Mouse (Mus musculus) CH12.LX (cell line): Measurements from ENCODE around the gene Uvrag. TPM values are rescaled to one million over a fixed set of nuclear protein-coding genes. Genes with fewer than 3 reads are reported as not detected.

Experiments
- DNase-seq: peaks from one replicate; pipeline ENCODE4 v3.0.0-alpha.2; 2013; ENCODE audit errors: extremely low read depth
- H3K27ac ChIP-seq: 2 replicates; pipeline ENCODE4 v1.5.1; 2012; ENCODE audit warnings: low read depth, mild to moderate bottlenecking, control low read depth, moderate library complexity; ENCODE audit not compliant: insufficient read depth
- H3K27me3 ChIP-seq: replicated peaks from 2 replicates; pipeline ENCODE3; 2012; ENCODE audit warnings: inconsistent platforms
- H3K36me3 ChIP-seq, 2 experiments: replicated peaks in 1 of 2; 2 replicates each; pipeline versions ENCODE3 to v1.6.1; 2012; ENCODE audit warnings: inconsistent platforms in 1 of 2, low read length in 1 of 2, mild to moderate bottlenecking in 1 of 2, mixed read lengths in 1 of 2, moderate library complexity in 1 of 2; ENCODE audit not compliant: control insufficient read depth in 1 of 2, insufficient read depth in 1 of 2
- H3K4me1 ChIP-seq, 2 experiments: 2 replicates each; pipeline ENCODE4 v1.6.1; 2012; ENCODE audit warnings: inconsistent platforms in 1 of 2, moderate library complexity in 1 of 2; ENCODE audit not compliant: insufficient read depth in 2 of 2, control insufficient read depth in 1 of 2
- H3K4me2 ChIP-seq: 2 replicates; pipeline ENCODE4 v1.6.1; 2012; ENCODE audit warnings: low read depth, mild to moderate bottlenecking, control low read depth; ENCODE audit not compliant: poor library complexity, insufficient read depth, severe bottlenecking
- H3K4me3 ChIP-seq, 3 experiments: fragments of 150-350 bp in 1 of 3; sonication (generic) in 1 of 3; replicated peaks in 1 of 3; 2 replicates each; pipeline versions ENCODE3 to v1.5.1; 2011 to 2012; ENCODE audit warnings: low read depth in 2 of 3, low read length in 2 of 3, mild to moderate bottlenecking in 2 of 3, moderate library complexity in 2 of 3, control low read depth in 1 of 3, improper control_type of control experiment in 1 of 3, inconsistent platforms in 1 of 3, mixed read lengths in 1 of 3; ENCODE audit not compliant: poor library complexity in 1 of 3
- H3K79me2 ChIP-seq: replicated peaks from 2 replicates; pipeline ENCODE4 v1.6.1; 2012; ENCODE audit warnings: mild to moderate bottlenecking, moderate library complexity; ENCODE audit not compliant: control insufficient read depth, poor library complexity, insufficient read depth, severe bottlenecking; ENCODE audit errors: extremely low read depth
- H3K9ac ChIP-seq: 2 replicates; pipeline ENCODE4 v1.6.1; 2012; ENCODE audit warnings: low read depth, mild to moderate bottlenecking, control low read depth, moderate library complexity; ENCODE audit not compliant: insufficient read depth
- H3K9me3 ChIP-seq: replicated peaks from 2 replicates; pipeline ENCODE3; 2012; ENCODE audit warnings: low read length, inconsistent platforms, mixed read lengths
- BHLHE40 ChIP-seq: IDR thresholded peaks from 2 replicates; pipeline ENCODE4 v1.6.1; 2011; ENCODE audit warnings: mild to moderate bottlenecking, low read depth, low read length, improper control_type of control experiment
- CTCF ChIP-seq, 2 experiments: IDR thresholded peaks in 1 of 2; conservative IDR thresholded peaks in 1 of 2; 2 replicates each; pipeline ENCODE4 v1.5.1; 2011 to 2012; ENCODE audit warnings: low read depth in 2 of 2, low read length in 2 of 2, improper control_type of control experiment in 1 of 2, inconsistent platforms in 1 of 2, mild to moderate bottlenecking in 1 of 2, moderate library complexity in 1 of 2
- E2F4 ChIP-seq: IDR thresholded peaks from 2 replicates; pipeline ENCODE4 v1.6.1; 2011; ENCODE audit warnings: low read depth, low read length, improper control_type of control experiment; ENCODE audit not compliant: insufficient replicate concordance
- EP300 ChIP-seq: IDR thresholded peaks from 2 replicates; pipeline ENCODE4 v1.6.1; 2011; ENCODE audit warnings: low read length, improper control_type of control experiment
- ETS1 ChIP-seq: conservative IDR thresholded peaks from 2 replicates; pipeline ENCODE4 v1.6.1; 2012; ENCODE audit warnings: low read depth, mild to moderate bottlenecking, inconsistent platforms, low read length, improper control_type of control experiment, moderate library complexity
- JUN ChIP-seq: IDR thresholded peaks from 2 replicates; pipeline ENCODE4 v1.6.1; 2011; ENCODE audit warnings: low read depth, mild to moderate bottlenecking, low read length, improper control_type of control experiment, moderate library complexity; ENCODE audit not compliant: insufficient read depth
- KAT2A ChIP-seq: IDR thresholded peaks from 2 replicates; pipeline ENCODE4 v1.6.1; 2012; ENCODE audit warnings: low read length, improper control_type of control experiment, inconsistent platforms; ENCODE audit not compliant: insufficient replicate concordance
- MAFK ChIP-seq: IDR thresholded peaks from 2 replicates; pipeline ENCODE4 v1.6.1; 2011; ENCODE audit warnings: low read length, improper control_type of control experiment; ENCODE audit not compliant: insufficient replicate concordance
- MAZ ChIP-seq: IDR thresholded peaks from 2 replicates; pipeline ENCODE4 v1.6.1; 2012; ENCODE audit warnings: low read depth, mild to moderate bottlenecking, inconsistent platforms, low read length, improper control_type of control experiment, moderate library complexity
- MXI1 ChIP-seq: IDR thresholded peaks from 2 replicates; pipeline ENCODE4 v1.6.1; 2011; ENCODE audit warnings: mild to moderate bottlenecking, low read depth, low read length, improper control_type of control experiment
- MYC ChIP-seq: IDR thresholded peaks from 2 replicates; pipeline ENCODE4 v1.6.1; 2011; ENCODE audit warnings: low read depth, mild to moderate bottlenecking, improper control_type of control experiment, low read length
- NELFE ChIP-seq: IDR thresholded peaks from 2 replicates; pipeline ENCODE4 v1.6.1; 2011; ENCODE audit warnings: low read depth, low read length, improper control_type of control experiment
- NRF1 ChIP-seq: IDR thresholded peaks from 2 replicates; pipeline ENCODE4 v1.6.1; 2014; ENCODE audit warnings: low read depth, mild to moderate bottlenecking, inconsistent platforms, low read length, improper control_type of control experiment, moderate library complexity
- PAX5 ChIP-seq: IDR thresholded peaks from 2 replicates; pipeline ENCODE4 v1.6.1; 2012; ENCODE audit warnings: low read length, inconsistent platforms, mixed read lengths
- POLR2A ChIP-seq: IDR thresholded peaks from 2 replicates; pipeline ENCODE4 v1.6.1; 2011; ENCODE audit warnings: low read depth, mild to moderate bottlenecking, improper control_type of control experiment, low read length
- POLR2AphosphoS2 ChIP-seq: IDR thresholded peaks from 2 replicates; pipeline ENCODE4 v1.6.1; 2011; ENCODE audit warnings: low read depth, low read length, improper control_type of control experiment
- RAD21 ChIP-seq: IDR thresholded peaks from 2 replicates; pipeline ENCODE4 v1.6.1; 2011; ENCODE audit warnings: low read depth, mild to moderate bottlenecking, low read length, improper control_type of control experiment, moderate library complexity
- SMC3 ChIP-seq: IDR thresholded peaks from 2 replicates; pipeline ENCODE4 v1.6.1; 2011; ENCODE audit warnings: low read depth, low read length, improper control_type of control experiment
- UBTF ChIP-seq: IDR thresholded peaks from 2 replicates; pipeline ENCODE4 v1.6.1; 2012; ENCODE audit warnings: low read depth, mild to moderate bottlenecking, inconsistent platforms, low read length, improper control_type of control experiment, moderate library complexity
- USF1 ChIP-seq: IDR thresholded peaks from 2 replicates; pipeline ENCODE4 v1.6.1; 2014; ENCODE audit warnings: low read depth, mild to moderate bottlenecking, inconsistent platforms, low read length, improper control_type of control experiment
- ZC3H11A ChIP-seq: IDR thresholded peaks from 2 replicates; pipeline ENCODE4 v1.6.1; 2012; ENCODE audit warnings: low read depth, mild to moderate bottlenecking, inconsistent platforms, low read length, improper control_type of control experiment
- dilution Hi-C: fragments of 300-500 bp; cut with MboI; formaldehyde crosslinking; loops from 2 replicates; pipeline ENCODE4 v1.14.3; 2020; ENCODE audit warnings: low sequenced_read_pairs; ENCODE audit not compliant: extremely low pct_unique_long_range_greater_than_20kb, extremely low pct_ligation_motif_present
- in situ Hi-C: fragments of 300-500 bp; cut with MboI; formaldehyde crosslinking; loops from 3 replicates; pipeline ENCODE4 v1.14.3; 2019; ENCODE audit warnings: low sequenced_read_pairs, low pct_ligation_motif_present, low pct_unique_long_range_greater_than_20kb, mixed read lengths
- polyA plus RNA-seq: library from polyadenylated mRNA; unstranded; fragments of >175 nt; gene quantifications from 2 replicates; pipeline ENCODE4 v1.2.1, GENCODE M21; 2012; ENCODE audit warnings: low read depth; ENCODE audit not compliant: insufficient read length
- total RNA-seq, 2 experiments: library from RNA; depleted of rRNA; stranded (reverse); fragments of 300-350 nt in 1 of 2; fragments of >200 nt in 1 of 2; gene quantifications; 2 replicates each; pipeline ENCODE4 v1.2.3; 2012 to 2014

Gene Uvrag
- total and polyA plus RNA-seq, 3 experiments, result 20.6 to 47.4 (median 37.5) TPM

DNA sequence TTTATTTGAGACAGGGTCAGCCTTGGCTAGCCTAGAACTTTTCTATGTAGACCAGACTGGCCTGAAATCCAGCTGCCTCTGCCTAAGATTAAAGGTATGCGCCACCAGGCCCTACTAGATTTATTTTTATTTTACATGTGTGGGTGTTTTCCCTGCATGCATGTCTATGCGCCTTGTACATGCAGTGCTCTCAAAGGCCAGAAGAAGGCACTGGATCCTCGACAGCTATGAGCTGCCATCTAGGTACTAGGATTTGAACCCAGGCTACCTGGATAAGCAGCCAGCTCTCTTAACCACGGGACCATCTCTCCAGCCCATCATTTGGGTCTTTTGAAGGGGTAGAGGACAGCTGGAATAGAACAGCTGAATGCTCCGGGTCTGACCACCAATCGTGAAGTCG, 21.5 kb upstream of the Uvrag start:
- Histone ChIP-seq H3K4me1 (peaks cover 3 to 19% of the 10 kb centered on the region in 2 experiments; a peak in 3 of 4 replicates), H3K9me3 (no peaks in the 10 kb centered on the region), H3K4me2 (no peak overlapping the region), H3K27ac (no peak overlapping the region), H3K79me2 (no peaks in the 10 kb centered on the region), H3K9ac (no peak overlapping the region), H3K4me3 (no peak overlapping the region), H3K36me3 (no peaks in the 10 kb centered on the region), H3K27me3 (no peaks in the 10 kb centered on the region)
- dilution Hi-C loops, result no loop called here
- TF ChIP-seq CTCF (conservative IDR thresholded peaks at IDR 0.05 in 1 of 2, IDR thresholded peaks at IDR 0.05 in 1 of 2; ENCODE audit: low read depth in 2 of 2, low read length in 2 of 2) (peak in 1 of 2 experiments; percentile 52; a peak in 2 of 4 replicates), RAD21 (peak; percentile 36), MXI1 (no peak), USF1 (no peak), JUN (no peak), SMC3 (peak; percentile 10; the same call in 1 of the 2 replicates)
- DNase-seq, result no peak
- in situ Hi-C loops, result no loop called here

GRCm38 (mm10) chr7:99161961-99162360, 21.0 kb upstream of the Uvrag start:
- no peak overlapping the region for H3K9ac ChIP-seq
- no peak overlapping the region for H3K27ac ChIP-seq
- H3K4me3 ChIP-seq, result no peak overlapping the region
- dilution Hi-C loops, result no loop called here
- DNase-seq, result no peak
- TF ChIP-seq MYC, result no peak
- TF ChIP-seq ETS1, result no peak
- TF ChIP-seq MXI1, result no peak
- TF ChIP-seq POLR2A, result no peak
- TF ChIP-seq EP300, result no peak
- no peak for TF ChIP-seq PAX5
- TF ChIP-seq E2F4, result no peak
- TF ChIP-seq BHLHE40, result no peak
- TF ChIP-seq NELFE, result no peak
- no peak for TF ChIP-seq ZC3H11A
- TF ChIP-seq UBTF, result no peak
- no peak for TF ChIP-seq MAFK
- no peak for TF ChIP-seq KAT2A
- TF ChIP-seq MAZ, result no peak
- no peak for TF ChIP-seq NRF1
- TF ChIP-seq USF1, result no peak
- no peak for TF ChIP-seq CTCF (conservative IDR thresholded peaks at IDR 0.05 in 1 of 2, IDR thresholded peaks at IDR 0.05 in 1 of 2; ENCODE audit: low read depth in 2 of 2, low read length in 2 of 2)
- TF ChIP-seq POLR2AphosphoS2, result no peak
- in situ Hi-C loops, result no loop called here
- peaks cover 3 to 14% of the 10 kb centered on the region in 2 experiments; a peak in 3 of 4 replicates for H3K4me1 ChIP-seq
- H3K79me2 ChIP-seq, result no peaks in the 10 kb centered on the region
- no peaks in the 10 kb centered on the region for H3K36me3 ChIP-seq
- no peaks in the 10 kb centered on the region for H3K9me3 ChIP-seq
- H3K27me3 ChIP-seq, result no peaks in the 10 kb centered on the region
- H3K4me2 ChIP-seq, result no peak overlapping the region
